Mouse (Mus musculus) heart, embryonic 10.5 days (tissue): ENCODE results near the gene Mcm2. TPM values are rescaled to one million over a fixed set of nuclear protein-coding genes. Genes with fewer than 3 reads are reported as not detected.

Experiments used
- DNase-seq: peaks from one replicate; pipeline ENCODE4 v3.0.0-alpha.2; 2017; ENCODE audit warnings: low spot score
- H3K27ac ChIP-seq: fragments of 300-500 bp; sonication (generic); 2 replicates; pipeline ENCODE4 v1.5.1; 2016; ENCODE audit warnings: mild to moderate bottlenecking
- H3K27me3 ChIP-seq: fragments of 300-500 bp; sonication (generic); 2 replicates; pipeline ENCODE4 v1.6.1; 2016; ENCODE audit warnings: mild to moderate bottlenecking; ENCODE audit not compliant: poor library complexity, insufficient read depth, severe bottlenecking
- H3K36me3 ChIP-seq: fragments of 300-500 bp; sonication (generic); 2 replicates; pipeline ENCODE4 v1.6.1; 2016; ENCODE audit warnings: mild to moderate bottlenecking, moderate library complexity
- H3K4me1 ChIP-seq: fragments of 300-500 bp; sonication (generic); 2 replicates; pipeline ENCODE4 v1.6.1; 2016; ENCODE audit warnings: mild to moderate bottlenecking
- H3K4me3 ChIP-seq: fragments of 300-500 bp; sonication (generic); 2 replicates; pipeline ENCODE4 v1.5.1; 2016; ENCODE audit warnings: mild to moderate bottlenecking, moderate library complexity
- H3K9me3 ChIP-seq: fragments of 300-500 bp; sonication (generic); 2 replicates; pipeline ENCODE4 v1.6.1; 2016; ENCODE audit warnings: mild to moderate bottlenecking, moderate library complexity
- WGBS: fragments of 180-500 bp; shearing (Covaris S2); methylation state at CpG from one replicate; pipeline ENCODE4 v1.1.7; 2016; 5-methylcytosine and 5-hydroxymethylcytosine counted together
- polyA plus RNA-seq: library from polyadenylated mRNA; unstranded; fragments of >200 nt; fragmentation: Nextera tagmentation; extraction: Ambion mirVana; gene quantifications from 2 replicates; pipeline ENCODE4 v1.2.1, GENCODE M21; 2016

Gene Mcm2
- polyA plus RNA-seq, 1 experiment from 2014 or later = 184 TPM

DNA sequence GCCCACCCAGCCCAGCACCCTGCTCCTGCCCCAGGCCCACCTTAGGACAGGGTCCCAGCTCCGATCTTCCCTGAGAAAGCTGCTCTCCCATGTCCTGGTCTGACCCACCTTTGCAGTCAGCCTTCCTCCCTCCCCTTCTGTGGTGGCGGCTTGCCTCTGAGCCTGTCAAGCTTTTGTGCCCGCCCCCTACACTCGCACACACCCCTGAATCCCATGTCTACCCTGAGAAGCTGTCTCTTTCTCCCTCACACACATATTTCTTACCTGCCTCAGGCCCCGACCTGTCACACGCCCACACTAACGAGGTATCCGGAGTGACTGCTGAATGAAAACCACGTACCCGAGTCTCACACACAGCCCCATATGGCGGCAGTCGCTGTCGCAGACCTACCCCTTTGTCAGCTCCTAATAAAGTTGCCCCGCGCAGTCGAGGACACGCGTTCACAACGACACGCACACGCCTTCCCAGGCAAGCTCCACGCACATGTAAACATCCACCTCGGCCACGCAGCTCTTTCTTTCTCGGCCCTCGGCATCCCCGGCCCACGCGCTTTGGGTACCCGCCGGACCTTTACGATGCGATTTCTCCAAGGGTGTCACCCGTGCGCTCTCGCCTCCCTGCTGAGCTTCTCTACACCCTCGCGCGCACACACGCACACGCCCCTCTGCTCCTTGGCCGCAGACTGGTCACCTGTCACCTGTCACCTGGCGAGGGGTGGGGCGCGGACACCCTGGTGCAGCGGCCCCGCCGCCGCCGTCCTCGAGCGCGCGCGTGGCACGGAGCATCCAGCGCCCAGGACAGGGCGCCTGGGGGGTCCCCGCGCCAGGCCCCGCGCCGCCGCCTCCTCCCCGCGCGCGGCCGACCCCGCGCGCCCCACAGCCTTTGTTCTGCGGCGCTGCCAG, 24.4 kb downstream of the Mcm2 start:
- Histone ChIP-seq H3K4me1 (peaks cover 19% of the 10 kb centered on the region), H3K27ac (peak overlapping the region; percentile 86), H3K4me3 (peak overlapping the region; percentile 81), H3K9me3 (no peaks in the 10 kb centered on the region), H3K36me3 (no peaks in the 10 kb centered on the region), H3K27me3 (peaks cover 45% of the 10 kb centered on the region)
- DNase-seq = no peak
- 5% methylated on average over 74 of the region's 74 CpGs for WGBS

DNA sequence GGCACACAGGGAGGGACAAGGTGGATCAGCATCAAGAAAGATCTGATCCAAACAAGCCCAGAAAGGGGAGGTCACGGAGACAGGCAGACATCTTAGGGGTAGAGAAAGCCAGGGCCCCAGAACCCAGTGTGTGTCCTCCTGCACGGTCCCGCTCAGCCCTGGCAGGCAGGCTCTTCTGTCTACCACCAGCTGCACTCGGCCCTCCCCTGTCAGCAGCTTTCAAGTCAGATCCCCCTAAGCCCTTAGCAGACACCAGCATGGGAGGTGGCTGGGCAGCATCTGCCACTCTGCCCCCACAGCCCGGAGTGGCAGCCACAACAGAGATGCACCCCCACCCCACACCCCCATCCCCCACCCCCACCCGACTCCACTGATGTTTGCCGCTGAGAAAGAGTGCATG, 25.8 kb downstream of the Mcm2 start:
- Histone ChIP-seq H3K27me3 (peaks cover 45% of the 10 kb centered on the region), H3K4me3 (no peak overlapping the region), H3K27ac (no peak overlapping the region), H3K9me3 (no peaks in the 10 kb centered on the region), H3K36me3 (no peaks in the 10 kb centered on the region), H3K4me1 (peaks cover 19% of the 10 kb centered on the region)
- WGBS = 26% methylated on average over 7 of the region's 7 CpGs
- no peak for DNase-seq

DNA sequence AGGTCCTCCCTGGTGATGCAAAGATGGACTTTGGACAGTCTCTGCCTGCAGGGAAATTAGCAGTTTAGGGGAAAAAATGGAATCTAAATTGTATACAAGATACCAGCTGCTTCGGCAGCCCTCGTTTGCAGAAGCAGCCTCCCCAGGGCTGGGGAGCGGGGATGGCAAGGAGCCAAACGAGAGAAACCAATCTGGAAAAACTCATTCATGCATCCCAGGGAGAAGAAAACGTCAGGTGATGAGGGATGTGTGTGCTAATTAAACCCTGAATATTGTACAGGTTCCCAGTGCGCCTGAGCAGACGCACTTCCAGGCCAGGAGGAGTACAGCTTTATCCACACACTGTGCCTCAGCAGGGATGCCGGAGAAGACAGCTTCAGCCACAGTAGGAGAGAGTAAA, 27.0 kb downstream of the Mcm2 start:
- no peaks in the 10 kb centered on the region for H3K9me3 ChIP-seq
- H3K27me3 ChIP-seq = peaks cover 45% of the 10 kb centered on the region
- no peak for DNase-seq
- H3K4me3 ChIP-seq = no peak overlapping the region
- H3K27ac ChIP-seq = no peak overlapping the region
- H3K4me1 ChIP-seq = peaks cover 19% of the 10 kb centered on the region
- H3K36me3 ChIP-seq = no peaks in the 10 kb centered on the region
- 50% methylated on average over 8 of the region's 8 CpGs for WGBS

DNA sequence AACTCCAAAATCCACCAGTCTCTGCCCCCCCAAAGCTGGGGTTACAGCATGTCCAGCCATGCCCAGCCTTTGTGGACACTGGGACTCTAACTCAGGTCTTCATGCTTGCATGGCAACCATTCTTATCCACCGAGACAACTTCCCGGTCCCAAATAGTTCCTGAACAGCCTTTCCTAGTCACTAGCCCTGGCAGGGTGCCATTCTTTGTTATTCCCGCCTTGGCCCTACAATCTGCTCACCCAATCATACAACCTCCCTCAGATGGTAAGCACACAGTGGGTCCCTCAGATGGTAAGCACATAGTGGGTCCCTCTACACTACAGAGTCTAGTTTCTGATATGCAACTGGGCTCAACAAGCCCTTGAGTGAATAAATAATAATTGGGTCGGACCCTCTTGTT, 28.0 kb downstream of the Mcm2 start:
- Histone ChIP-seq H3K27me3 (peaks cover 40% of the 10 kb centered on the region), H3K9me3 (no peaks in the 10 kb centered on the region), H3K4me1 (peaks cover 19% of the 10 kb centered on the region), H3K36me3 (no peaks in the 10 kb centered on the region), H3K4me3 (no peak overlapping the region), H3K27ac (no peak overlapping the region)
- WGBS = 67% methylated on average over 4 of the region's 4 CpGs
- DNase-seq = no peak

DNA sequence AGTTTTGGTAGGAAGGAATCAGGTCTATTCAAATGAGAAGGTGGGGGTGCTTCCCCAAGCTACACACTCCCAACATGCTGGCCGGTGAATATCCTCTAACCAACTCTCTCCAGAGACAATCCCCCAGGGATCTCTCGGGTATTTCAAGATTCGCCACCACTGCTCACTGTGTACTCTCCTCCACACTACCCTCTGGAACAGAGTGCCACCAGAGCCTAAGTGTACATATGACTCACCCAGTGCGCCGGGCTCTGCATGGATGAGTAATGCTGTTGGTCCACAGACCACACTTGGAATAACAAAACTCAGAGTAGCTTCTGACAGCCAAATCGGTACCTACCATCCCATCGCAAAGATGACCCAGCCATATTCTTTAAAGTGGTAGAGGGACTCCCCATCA, 29.1 kb downstream of the Mcm2 start:
- H3K9me3 ChIP-seq = no peaks in the 10 kb centered on the region
- peaks cover 12% of the 10 kb centered on the region; the same call in 1 of the 2 replicates for H3K4me1 ChIP-seq
- peaks cover 39% of the 10 kb centered on the region for H3K27me3 ChIP-seq
- no peak for DNase-seq
- H3K27ac ChIP-seq = no peak overlapping the region
- H3K4me3 ChIP-seq = no peak overlapping the region
- WGBS = 80% methylated on average over 7 of the region's 7 CpGs
- H3K36me3 ChIP-seq = no peaks in the 10 kb centered on the region

DNA sequence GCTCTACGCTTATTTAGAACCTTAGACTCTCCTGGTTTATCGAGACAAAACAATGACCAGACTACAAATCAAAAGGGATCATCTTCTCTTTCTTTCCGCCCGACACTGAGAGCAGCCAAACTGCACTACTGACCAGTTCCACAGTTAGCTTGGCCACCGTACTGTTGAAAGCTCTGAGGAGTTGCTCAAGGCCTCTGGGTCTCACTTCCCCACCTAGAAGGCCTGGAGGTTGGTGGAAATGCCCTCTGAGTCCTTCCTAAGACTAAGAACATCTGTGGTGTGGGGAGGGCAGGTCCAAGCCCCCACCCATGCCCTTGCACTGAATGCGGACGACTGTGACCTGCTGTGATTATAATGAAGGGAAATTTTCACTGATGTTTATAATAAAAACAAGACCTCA, 32.9 kb downstream of the Mcm2 start:
- Histone ChIP-seq H3K4me1 (peaks cover 2% of the 10 kb centered on the region; the same call in 1 of the 2 replicates), H3K9me3 (no peaks in the 10 kb centered on the region), H3K27me3 (0 out of 2 replicates have a peak, but pooled peaks cover 9% of the 10 kb centered on the region), H3K27ac (no peak overlapping the region), H3K4me3 (no peak overlapping the region), H3K36me3 (peaks cover 8% of the 10 kb centered on the region; the same call in 1 of the 2 replicates)
- DNase-seq = no peak
- 79% methylated on average over 7 of the region's 7 CpGs for WGBS

DNA sequence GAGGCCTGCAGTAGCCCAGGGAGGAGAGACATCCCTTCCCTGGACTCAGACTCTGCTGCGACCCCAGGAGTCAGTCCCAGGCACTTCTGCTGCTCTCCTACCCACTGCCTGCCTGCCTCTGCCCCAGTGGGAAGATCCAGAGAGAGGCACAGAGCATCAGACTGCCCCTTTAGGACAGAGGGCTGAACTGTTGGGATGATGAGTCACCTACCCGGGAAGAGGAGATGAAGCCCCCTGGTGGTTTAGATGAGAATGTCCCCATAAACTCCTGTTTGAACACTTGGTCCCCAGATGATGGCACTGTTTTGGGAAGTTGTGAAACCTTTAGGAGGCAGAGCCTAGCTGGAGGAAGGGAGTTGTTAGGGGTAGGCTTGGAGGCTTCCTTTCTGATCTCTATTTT, 37.7 kb downstream of the Mcm2 start:
- H3K27me3 ChIP-seq = 0 out of 2 replicates have a peak, but pooled peaks cover 9% of the 10 kb centered on the region
- H3K4me1 ChIP-seq = peaks cover 21% of the 10 kb centered on the region
- no peaks in the 10 kb centered on the region for H3K9me3 ChIP-seq
- no peak overlapping the region for H3K27ac ChIP-seq
- H3K36me3 ChIP-seq = peaks cover 8% of the 10 kb centered on the region; the same call in 1 of the 2 replicates
- WGBS = 12% methylated on average over 2 of the region's 2 CpGs
- no peak for DNase-seq
- H3K4me3 ChIP-seq = no peak overlapping the region

DNA sequence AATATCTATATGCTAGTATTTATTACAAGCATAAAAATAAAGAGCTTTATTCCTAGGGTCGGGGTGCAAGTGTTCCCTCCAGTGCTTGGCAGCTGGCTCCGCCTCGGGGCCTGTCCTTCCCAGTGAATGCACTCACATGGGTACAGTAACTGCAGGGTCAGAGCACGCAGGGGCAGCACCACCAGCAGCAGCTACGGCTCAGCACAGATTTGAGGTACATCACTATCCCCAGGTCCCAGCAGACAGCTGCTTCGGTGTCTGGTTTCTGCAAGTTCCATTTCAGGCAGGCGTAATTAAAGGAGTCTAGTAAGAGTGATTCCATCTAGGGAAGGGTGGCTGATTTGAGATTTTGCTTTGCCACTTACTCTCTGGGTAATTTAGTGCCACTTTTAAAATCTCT, 40.2 kb downstream of the Mcm2 start:
- Histone ChIP-seq H3K27me3 (no peaks in the 10 kb centered on the region), H3K4me1 (peaks cover 21% of the 10 kb centered on the region), H3K27ac (peak overlapping the region; percentile 89), H3K9me3 (no peaks in the 10 kb centered on the region), H3K36me3 (peaks cover 8% of the 10 kb centered on the region; the same call in 1 of the 2 replicates), H3K4me3 (no peak overlapping the region)
- WGBS = 55% methylated on average over 7 of the region's 7 CpGs
- no peak for DNase-seq

DNA sequence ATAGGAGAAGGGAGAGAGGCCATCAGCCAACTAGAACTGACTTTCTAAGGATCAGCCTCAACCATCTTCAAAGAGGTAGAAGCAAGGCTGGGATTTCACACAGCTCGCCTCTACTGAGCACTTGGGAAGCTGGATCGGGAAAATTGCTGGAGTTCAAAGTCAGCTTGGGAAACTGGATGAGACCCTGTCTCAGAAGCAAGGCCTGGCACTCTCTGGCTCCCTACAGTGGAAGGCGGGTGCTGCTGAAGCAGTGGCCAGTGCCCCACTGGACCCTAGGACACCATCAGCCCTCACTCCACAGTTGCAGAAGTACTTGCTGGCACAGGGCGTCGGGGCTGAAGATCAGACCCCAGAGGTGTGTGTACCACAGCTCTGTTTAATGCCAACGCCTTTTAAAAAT, 40.8 kb downstream of the Mcm2 start:
- H3K4me3 ChIP-seq = no peak overlapping the region
- no peaks in the 10 kb centered on the region for H3K9me3 ChIP-seq
- H3K4me1 ChIP-seq = peaks cover 26% of the 10 kb centered on the region
- DNase-seq = no peak
- no peaks in the 10 kb centered on the region for H3K27me3 ChIP-seq
- peaks cover 8% of the 10 kb centered on the region; the same call in 1 of the 2 replicates for H3K36me3 ChIP-seq
- WGBS = 68% methylated on average over 6 of the region's 6 CpGs
- H3K27ac ChIP-seq = peak overlapping the region; percentile 89

DNA sequence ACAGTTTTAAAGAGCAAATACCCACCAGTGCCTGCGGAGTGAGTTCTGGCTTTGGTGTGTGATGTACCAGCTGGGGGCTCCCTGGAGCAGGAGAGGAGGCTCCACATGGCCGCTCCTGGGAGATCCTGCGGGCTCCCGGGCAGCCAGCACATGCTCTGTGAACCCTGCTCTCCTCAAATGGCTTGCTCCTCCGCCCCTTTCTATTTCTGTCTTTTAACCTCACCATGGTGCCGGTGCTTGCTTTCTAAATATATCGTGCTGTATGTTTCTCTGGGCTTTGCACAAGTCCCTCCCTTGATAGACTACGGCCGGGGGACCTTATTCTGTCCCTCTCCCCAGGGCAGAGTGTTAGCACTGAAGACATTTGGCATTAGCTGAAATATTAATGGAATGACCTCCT, 41.3 kb downstream of the Mcm2 start:
- peak; percentile 90 for DNase-seq
- Histone ChIP-seq H3K4me1 (peaks cover 27% of the 10 kb centered on the region), H3K36me3 (peaks cover 8% of the 10 kb centered on the region; the same call in 1 of the 2 replicates), H3K4me3 (peak overlapping the region; percentile 12; the same call in 1 of the 2 replicates), H3K27me3 (no peaks in the 10 kb centered on the region), H3K27ac (peak overlapping the region; percentile 89), H3K9me3 (no peaks in the 10 kb centered on the region)
- 22% methylated on average over 9 of the region's 9 CpGs for WGBS

DNA sequence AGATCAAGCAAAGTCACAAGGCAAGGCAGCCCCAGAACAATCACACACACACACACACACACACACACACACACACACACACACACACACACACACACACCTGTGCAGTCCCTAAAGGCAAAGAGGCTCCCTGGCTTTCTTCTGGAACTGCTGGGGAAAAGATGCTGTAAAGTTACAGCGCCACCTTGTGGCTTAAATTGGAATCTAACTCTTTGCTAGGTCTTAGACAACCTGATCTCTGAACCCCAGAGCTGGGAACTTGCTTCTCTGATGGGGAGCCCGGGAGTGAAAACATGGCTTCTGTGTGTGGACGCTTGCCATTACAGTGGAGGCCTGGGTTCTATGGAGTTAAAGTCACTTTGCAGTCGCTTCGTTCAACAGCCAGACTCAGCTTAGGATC, 42.9 kb downstream of the Mcm2 start:
- H3K27me3 ChIP-seq = no peaks in the 10 kb centered on the region
- peaks cover 25% of the 10 kb centered on the region for H3K4me1 ChIP-seq
- DNase-seq = no peak
- H3K27ac ChIP-seq = peak overlapping the region; percentile 89; the same call in 1 of the 2 replicates
- WGBS = 20% methylated on average over 5 of the region's 5 CpGs
- no peaks in the 10 kb centered on the region for H3K9me3 ChIP-seq
- H3K36me3 ChIP-seq = 0 out of 2 replicates have a peak, but pooled peaks cover 2% of the 10 kb centered on the region
- H3K4me3 ChIP-seq = no peak overlapping the region

DNA sequence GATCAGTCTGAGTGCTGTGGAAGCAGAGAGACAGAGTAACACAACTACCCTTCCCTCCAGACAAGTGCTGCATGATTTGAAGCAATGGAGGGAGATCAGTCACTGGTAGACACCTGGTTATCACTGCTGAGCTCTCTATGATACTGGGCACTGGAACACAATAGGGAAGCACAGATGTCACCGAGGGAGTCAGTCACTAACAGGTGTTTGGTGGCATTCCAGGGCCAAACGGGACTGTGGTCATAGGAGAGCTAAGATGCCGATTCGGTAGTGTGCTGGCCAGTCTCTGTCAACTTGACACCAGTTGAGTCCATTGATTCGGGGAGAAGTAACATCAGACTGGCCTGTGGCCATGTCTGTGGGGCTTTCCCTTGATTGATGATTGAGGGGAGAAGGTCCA, 44.1 kb downstream of the Mcm2 start:
- DNase-seq = no peak
- H3K4me3 ChIP-seq = no peak overlapping the region

DNA sequence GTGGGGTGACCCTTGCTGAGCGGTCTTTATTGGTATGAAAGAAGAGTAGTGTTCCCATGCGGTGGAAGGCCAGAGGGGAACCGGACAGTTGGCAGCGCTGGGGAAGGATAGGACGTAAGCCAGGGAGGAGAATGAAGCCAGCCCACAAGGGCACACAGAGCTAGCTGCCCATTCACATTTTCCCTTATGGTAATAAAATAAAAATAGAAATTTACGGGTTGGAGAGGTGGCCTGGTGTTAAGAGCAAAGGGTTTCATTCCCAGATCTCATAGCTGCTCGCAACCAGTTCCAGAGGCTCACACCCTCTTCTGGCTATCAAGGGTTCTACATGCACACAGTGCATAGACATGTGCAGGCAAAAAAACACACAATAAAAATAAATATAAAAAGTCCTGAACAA, 48.5 kb downstream of the Mcm2 start:
- H3K4me1 ChIP-seq = peaks cover 6% of the 10 kb centered on the region

More for the DNA sequence above, 44.1 kb downstream of the Mcm2 start:
- WGBS = 75% methylated on average over 5 of the region's 5 CpGs
- Histone ChIP-seq H3K36me3 (0 out of 2 replicates have a peak, but pooled peaks cover 2% of the 10 kb centered on the region), H3K27me3 (no peaks in the 10 kb centered on the region), H3K27ac (no peak overlapping the region), H3K9me3 (no peaks in the 10 kb centered on the region), H3K4me1 (peaks cover 25% of the 10 kb centered on the region)

More for the DNA sequence above, 48.5 kb downstream of the Mcm2 start:
- 86% methylated on average over 7 of the region's 7 CpGs for WGBS
- 0 out of 2 replicates have a peak, but pooled peaks cover 2% of the 10 kb centered on the region for H3K36me3 ChIP-seq
- no peak overlapping the region for H3K4me3 ChIP-seq
- DNase-seq = no peak
- H3K9me3 ChIP-seq = no peaks in the 10 kb centered on the region
- H3K27ac ChIP-seq = no peak overlapping the region
- H3K27me3 ChIP-seq = no peaks in the 10 kb centered on the region
